Mouse (Mus musculus): Measurements from ENCODE around the gene Gm28635. TPM values are rescaled to one million over a fixed set of nuclear protein-coding genes. Genes with fewer than 3 reads are reported as not detected.

The Gm28635 gene
- polyA plus RNA-seq, 1 experiment from 2014 or later, result not detected

Other genes starting within 250 kb of the Gm28635 start
- gene Tfpi, start 201.3 kb downstream of the Gm28635 start, polyA plus RNA-seq (2015; fragmentation: Nextera tagmentation; extraction: Ambion mirVana), result 14.1 and 16.1 TPM in 2 replicates
- 29.9 and 30.1 TPM in 2 replicates for gene Ctnnd1, start 27.3 kb downstream of the Gm28635 start, polyA plus RNA-seq (2015; fragmentation: Nextera tagmentation; extraction: Ambion mirVana)
- gene Btbd18, start 19.0 kb downstream of the Gm28635 start, polyA plus RNA-seq (2015; fragmentation: Nextera tagmentation; extraction: Ambion mirVana), result 0.26 and 0.39 TPM in 2 replicates
- 177 and 185 TPM in 2 replicates for gene Selenoh, start 7.3 kb downstream of the Gm28635 start, polyA plus RNA-seq (2015; fragmentation: Nextera tagmentation; extraction: Ambion mirVana)
- gene Med19, start 361 bp upstream of the Gm28635 start, polyA plus RNA-seq (2015; fragmentation: Nextera tagmentation; extraction: Ambion mirVana), result 52.3 and 53.6 TPM in 2 replicates
- 298 and 301 TPM in 2 replicates for gene Tmx2, start 1.1 kb upstream of the Gm28635 start, polyA plus RNA-seq (2015; fragmentation: Nextera tagmentation; extraction: Ambion mirVana)
- gene Zdhhc5, start 37.1 kb upstream of the Gm28635 start, polyA plus RNA-seq (2015; fragmentation: Nextera tagmentation; extraction: Ambion mirVana), result 19.5 and 21.3 TPM in 2 replicates
- gene Clp1, start 49.3 kb upstream of the Gm28635 start, polyA plus RNA-seq (2015; fragmentation: Nextera tagmentation; extraction: Ambion mirVana), result 20.1 and 23.0 TPM in 2 replicates
- 27.7 and 28.1 TPM in 2 replicates for gene Ypel4, start 56.0 kb upstream of the Gm28635 start, polyA plus RNA-seq (2015; fragmentation: Nextera tagmentation; extraction: Ambion mirVana)
- 4.3 and 4.8 TPM in 2 replicates for gene Gm19426, start 65.6 kb upstream of the Gm28635 start, polyA plus RNA-seq (2015; fragmentation: Nextera tagmentation; extraction: Ambion mirVana)
- gene Serping1, start 97.4 kb upstream of the Gm28635 start, polyA plus RNA-seq (2015; fragmentation: Nextera tagmentation; extraction: Ambion mirVana), result 28.3 and 29.0 TPM in 2 replicates
- 22.9 and 23.4 TPM in 2 replicates for gene Ube2l6, start 120.8 kb upstream of the Gm28635 start, polyA plus RNA-seq (2015; fragmentation: Nextera tagmentation; extraction: Ambion mirVana)
- not detected in 2 replicates for gene Smtnl1, start 144.6 kb upstream of the Gm28635 start, polyA plus RNA-seq (2015; fragmentation: Nextera tagmentation; extraction: Ambion mirVana)
- gene Timm10, start 149.0 kb upstream of the Gm28635 start, polyA plus RNA-seq (2015; fragmentation: Nextera tagmentation; extraction: Ambion mirVana), result 69.8 and 75.2 TPM in 2 replicates
- gene Slc43a1, start 160.8 kb upstream of the Gm28635 start, polyA plus RNA-seq (2015; fragmentation: Nextera tagmentation; extraction: Ambion mirVana), result 0.73 and 0.91 TPM in 2 replicates
- gene Rtn4rl2, start 208.7 kb upstream of the Gm28635 start, polyA plus RNA-seq (2015; fragmentation: Nextera tagmentation; extraction: Ambion mirVana), result 3.9 TPM in 2 replicates

Data from midbrain, embryonic 16.5 days (tissue).